Mouse (Mus musculus) testis, adult 2 months (tissue): Measurements from ENCODE around the gene Isca1.

Experiments used
- CTCF ChIP-seq: fragments of 200-500 bp; IDR thresholded peaks from 2 replicates; pipeline ENCODE4 v1.5.1; 2012; ENCODE audit warnings: low read depth, mild to moderate bottlenecking, inconsistent platforms, low read length, moderate library complexity; ENCODE audit not compliant: control insufficient read depth, insufficient read depth, insufficient replicate concordance
- POLR2A ChIP-seq: fragments of 200-500 bp; IDR thresholded peaks from 2 replicates; pipeline ENCODE4 v1.6.1; 2012; ENCODE audit warnings: low read depth, mild to moderate bottlenecking, inconsistent platforms, low read length, moderate library complexity; ENCODE audit not compliant: control insufficient read depth

- no peak for TF ChIP-seq CTCF
- peak; percentile 89 for TF ChIP-seq POLR2A
Measured at GRCm38 (mm10) chr13:59769296-59770163, at the start of gene Isca1.
